Mouse (Mus musculus) olfactory bulb, adult 2 months (tissue): ENCODE results near the gene Fbxo11.

Source experiments
- CTCF ChIP-seq: fragments of 200-500 bp; IDR thresholded peaks from 2 replicates; pipeline ENCODE4 v1.5.1; 2012; ENCODE audit warnings: low read depth, mild to moderate bottlenecking, low read length, moderate library complexity; ENCODE audit not compliant: insufficient read depth
- POLR2A ChIP-seq: fragments of 200-500 bp; IDR thresholded peaks from 2 replicates; pipeline ENCODE4 v1.6.1; 2012; ENCODE audit warnings: mild to moderate bottlenecking, low read depth, low read length, moderate library complexity; ENCODE audit not compliant: insufficient read depth

- TF ChIP-seq CTCF = no peak
- no peak for TF ChIP-seq POLR2A
These were observed 107.8 kb downstream of the Fbxo11 start for GRCm38 (mm10) chr17:87957096-87957840.
